Mouse (Mus musculus) myocyte (in vitro differentiated cells): ENCODE results near the gene Pax6. TPM values are rescaled to one million over a fixed set of nuclear protein-coding genes. Genes with fewer than 3 reads are reported as not detected.

Experiments used
- H3K27me3 ChIP-seq: one replicate; pipeline ENCODE4 v1.6.1; 2011; ENCODE audit not compliant: control insufficient read depth, insufficient read depth, insufficient read length
- H3K36me3 ChIP-seq: one replicate; pipeline ENCODE4 v1.6.1; 2011; ENCODE audit not compliant: control insufficient read depth, insufficient read depth
- H3K4me2 ChIP-seq: one replicate; pipeline ENCODE4 v1.6.1; 2011; ENCODE audit warnings: low read depth, control low read depth
- H3K4me3 ChIP-seq: one replicate; pipeline ENCODE4 v1.5.1; 2011; ENCODE audit warnings: mild to moderate bottlenecking, control low read depth, moderate library complexity
- H3K79me2 ChIP-seq: one replicate; pipeline ENCODE4 v1.6.1; 2011; ENCODE audit not compliant: control insufficient read depth, insufficient read depth
- H3ac ChIP-seq: one replicate; pipeline ENCODE4 v1.6.1; 2011; ENCODE audit not compliant: control insufficient read depth, insufficient read length
- CEBPB ChIP-seq: IDR thresholded peaks from 2 replicates; pipeline ENCODE4 v1.6.1; 2011; ENCODE audit warnings: mild to moderate bottlenecking, moderate library complexity; ENCODE audit not compliant: poor library complexity, insufficient read depth, severe bottlenecking
- E2F4 ChIP-seq: IDR thresholded peaks from one replicate; pipeline ENCODE4 v1.6.1; 2011; ENCODE audit warnings: mild to moderate bottlenecking, control low read depth, moderate library complexity; ENCODE audit not compliant: insufficient read depth
- MAX ChIP-seq: IDR thresholded peaks from one replicate; pipeline ENCODE4 v1.6.1; 2011; ENCODE audit warnings: low read depth, mild to moderate bottlenecking, control low read depth
- MYOD1 ChIP-seq, 3 experiments: IDR thresholded peaks; one replicate each; pipeline ENCODE4 v1.6.1; 2011; ENCODE audit warnings: control low read depth in 2 of 3, low read depth in 2 of 3, mild to moderate bottlenecking in 2 of 3, moderate library complexity in 1 of 3; ENCODE audit not compliant: insufficient read length in 2 of 3, control insufficient read depth in 1 of 3
- MYOG ChIP-seq, 3 experiments: IDR thresholded peaks; one replicate each; pipeline ENCODE4 v1.6.1; 2011; ENCODE audit warnings: control low read depth in 2 of 3, low read depth in 2 of 3, mild to moderate bottlenecking in 2 of 3; ENCODE audit not compliant: insufficient read length in 2 of 3, control insufficient read depth in 1 of 3, insufficient read depth in 1 of 3
- POLR2A ChIP-seq: IDR thresholded peaks from one replicate; pipeline ENCODE4 v1.6.1; 2011; ENCODE audit warnings: low read depth, mild to moderate bottlenecking, control low read depth, moderate library complexity; ENCODE audit not compliant: insufficient read length
- POLR2AphosphoS2 ChIP-seq: IDR thresholded peaks from one replicate; pipeline ENCODE4 v1.6.1; 2011; ENCODE audit warnings: low read depth, control low read depth; ENCODE audit not compliant: insufficient read length
- REST ChIP-seq: IDR thresholded peaks from one replicate; pipeline ENCODE4 v1.6.1; 2011; ENCODE audit warnings: mild to moderate bottlenecking, control low read depth, moderate library complexity; ENCODE audit not compliant: insufficient read depth, insufficient read length
- SRF ChIP-seq: IDR thresholded peaks from one replicate; pipeline ENCODE4 v1.6.1; 2011; ENCODE audit warnings: low read depth; ENCODE audit not compliant: control insufficient read depth, insufficient read length
- TCF12 ChIP-seq: IDR thresholded peaks from one replicate; pipeline ENCODE4 v1.6.1; 2011; ENCODE audit warnings: mild to moderate bottlenecking, control low read depth; ENCODE audit not compliant: poor library complexity, insufficient read depth, severe bottlenecking
- TCF3 ChIP-seq: IDR thresholded peaks from one replicate; pipeline ENCODE4 v1.6.1; 2011; ENCODE audit warnings: low read depth, control low read depth; ENCODE audit not compliant: insufficient read length
- USF1 ChIP-seq: IDR thresholded peaks from one replicate; pipeline ENCODE4 v1.6.1; 2011; ENCODE audit warnings: low read depth, mild to moderate bottlenecking, control low read depth, moderate library complexity
- polyA plus RNA-seq: library from polyadenylated mRNA; unstranded; fragments of >200 nt; fragmentation: generic; extraction: Trizol; gene quantifications from one replicate; pipeline ENCODE4 v1.2.1, GENCODE M21; 2012; ENCODE audit warnings: missing spikeins

Gene Pax6
- polyA plus RNA-seq, 1 experiment, result 0.37 TPM

DNA sequence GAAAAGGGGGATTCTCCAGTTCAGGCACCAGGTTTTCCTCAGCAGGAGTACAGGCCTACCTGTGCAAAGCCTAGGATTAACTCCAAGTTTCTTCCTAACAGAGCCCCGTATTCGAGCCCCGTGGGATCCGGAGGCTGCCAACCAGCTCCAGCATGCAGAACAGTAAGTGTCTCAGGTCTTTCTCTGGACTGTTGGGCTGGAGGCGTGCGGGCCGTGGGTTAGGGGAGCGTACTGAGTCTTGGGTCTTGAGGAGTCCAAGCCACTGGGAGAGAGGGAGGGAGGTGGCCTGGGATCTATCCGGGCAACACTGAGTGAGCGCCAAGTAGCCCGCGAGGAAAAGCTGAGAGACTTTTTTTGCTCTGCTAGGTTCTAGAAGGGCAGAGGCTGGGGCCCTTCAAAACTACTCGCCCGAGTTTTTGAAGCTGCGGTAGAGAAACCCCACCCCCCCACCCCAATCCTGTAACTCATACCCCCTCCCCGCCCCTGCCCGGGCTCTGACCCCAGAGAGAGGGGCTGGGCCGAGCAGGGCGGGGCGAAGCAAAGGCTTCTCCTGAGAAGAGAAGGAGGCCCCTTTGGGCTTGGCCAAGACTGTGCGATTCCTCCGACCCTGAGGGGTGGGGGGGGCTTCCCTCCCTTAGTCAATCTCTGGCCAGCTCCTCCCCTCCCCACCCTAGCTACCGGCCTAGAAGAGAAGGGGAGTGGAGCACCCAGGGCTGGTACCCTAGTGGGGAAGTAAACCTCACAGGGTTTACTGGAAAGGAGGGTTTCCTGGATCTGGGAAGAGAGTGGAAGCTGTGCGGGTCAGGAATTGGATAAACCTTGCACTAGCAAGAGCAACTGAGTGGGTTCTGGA is 11.7 kb downstream of the Pax6 start:
- Histone ChIP-seq H3K4me2 (no peak overlapping the region), H3K79me2 (no peaks in the 10 kb centered on the region), H3K4me3 (no peak overlapping the region), H3ac (no peak overlapping the region), H3K27me3 (peaks cover 7% of the 10 kb centered on the region), H3K36me3 (no peaks in the 10 kb centered on the region)
- TF ChIP-seq TCF3 (no peak), MYOD1 (IDR thresholded peaks at IDR 0.05; ENCODE audit: control insufficient read depth in 1 of 3, insufficient read length in 2 of 3, low read depth in 2 of 3) (no peak), MYOG (IDR thresholded peaks at IDR 0.05; ENCODE audit: control insufficient read depth in 1 of 3, insufficient read depth in 1 of 3, insufficient read length in 2 of 3, low read depth in 2 of 3) (no peak), MAX (no peak)

DNA sequence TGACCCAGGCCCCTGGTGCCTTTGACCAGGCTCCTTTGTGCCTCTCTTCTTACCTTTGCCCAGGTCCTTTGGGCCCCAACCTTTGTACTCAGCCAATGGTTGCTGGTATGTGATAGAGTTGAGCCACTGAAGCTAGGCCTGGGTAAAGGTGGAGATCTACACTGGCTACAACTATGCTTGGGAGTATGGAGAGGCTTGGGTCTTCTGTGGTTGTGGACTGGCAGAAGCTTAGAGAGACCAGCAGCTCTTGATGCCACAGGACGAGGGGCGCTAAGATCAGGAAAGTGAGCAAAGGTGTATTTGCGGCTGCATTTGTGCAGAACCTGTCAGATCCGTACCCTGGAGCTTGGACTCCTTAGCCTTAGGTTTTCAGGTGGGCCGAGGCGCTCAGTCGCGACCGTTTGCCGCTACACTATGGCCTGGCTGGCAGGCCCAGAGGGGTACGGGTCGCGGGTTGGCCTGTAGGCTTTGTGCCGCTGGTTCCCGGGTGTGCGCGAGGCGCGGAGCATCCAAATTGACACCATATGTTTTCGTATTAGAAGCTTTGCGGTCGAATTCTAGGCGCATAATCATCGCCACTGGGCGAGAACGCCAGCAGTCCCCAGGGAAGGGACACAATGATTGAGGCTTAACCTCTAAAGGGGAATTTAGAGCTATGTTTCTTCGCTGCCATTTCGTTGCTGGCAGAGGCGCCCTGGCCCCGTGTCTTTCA is 12.5 kb downstream of the Pax6 start:
- H3K27me3 ChIP-seq, result peaks cover 4% of the 10 kb centered on the region
- H3K4me3 ChIP-seq, result no peak overlapping the region
- no peaks in the 10 kb centered on the region for H3K36me3 ChIP-seq
- no peak for TF ChIP-seq TCF3
- TF ChIP-seq MAX, result no peak
- no peak for TF ChIP-seq USF1
- TF ChIP-seq E2F4, result no peak
- no peak overlapping the region for H3K4me2 ChIP-seq
- no peaks in the 10 kb centered on the region for H3K79me2 ChIP-seq
- no peak overlapping the region for H3ac ChIP-seq

DNA sequence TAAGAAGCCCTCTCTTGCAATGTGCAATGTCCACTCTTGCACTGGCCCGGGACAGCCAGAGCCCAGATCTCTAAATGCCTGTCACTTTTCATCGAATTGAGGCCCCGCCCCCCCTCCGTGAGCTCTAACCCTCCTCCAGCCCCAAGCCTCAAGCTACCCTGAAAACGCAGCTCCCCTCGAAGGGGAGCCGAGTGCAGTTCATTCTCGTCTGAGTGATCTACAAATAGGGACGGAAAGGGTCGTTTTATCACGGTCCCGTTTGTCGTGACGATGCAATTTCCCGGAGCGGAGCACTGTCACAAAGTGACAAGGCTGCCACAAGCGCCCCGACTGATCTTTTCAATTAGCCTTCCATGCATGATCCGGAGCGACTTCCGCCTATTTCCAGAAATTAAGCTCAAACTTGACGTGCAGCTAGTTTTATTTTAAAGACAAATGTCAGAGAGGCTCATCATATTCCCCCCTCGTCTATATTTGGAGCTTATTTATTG is 13.4 kb downstream of the Pax6 start:
- Histone ChIP-seq H3K4me3 (no peak overlapping the region), H3ac (no peak overlapping the region), H3K4me2 (peak overlapping the region; percentile 52), H3K79me2 (no peaks in the 10 kb centered on the region), H3K36me3 (no peaks in the 10 kb centered on the region), H3K27me3 (no peaks in the 10 kb centered on the region)
- no peak for TF ChIP-seq POLR2A
- TF ChIP-seq MYOG (IDR thresholded peaks at IDR 0.05; ENCODE audit: control insufficient read depth in 1 of 3, insufficient read depth in 1 of 3, insufficient read length in 2 of 3, low read depth in 2 of 3), result no peak
- TF ChIP-seq MAX, result no peak
- no peak for TF ChIP-seq SRF
- TF ChIP-seq MYOD1 (IDR thresholded peaks at IDR 0.05; ENCODE audit: control insufficient read depth in 1 of 3, insufficient read length in 2 of 3, low read depth in 2 of 3), result no peak
- TF ChIP-seq POLR2AphosphoS2, result no peak
- no peak for TF ChIP-seq REST
- TF ChIP-seq USF1, result no peak
- no peak for TF ChIP-seq TCF12
- TF ChIP-seq CEBPB, result no peak
- no peak for TF ChIP-seq TCF3
- TF ChIP-seq E2F4, result no peak

DNA sequence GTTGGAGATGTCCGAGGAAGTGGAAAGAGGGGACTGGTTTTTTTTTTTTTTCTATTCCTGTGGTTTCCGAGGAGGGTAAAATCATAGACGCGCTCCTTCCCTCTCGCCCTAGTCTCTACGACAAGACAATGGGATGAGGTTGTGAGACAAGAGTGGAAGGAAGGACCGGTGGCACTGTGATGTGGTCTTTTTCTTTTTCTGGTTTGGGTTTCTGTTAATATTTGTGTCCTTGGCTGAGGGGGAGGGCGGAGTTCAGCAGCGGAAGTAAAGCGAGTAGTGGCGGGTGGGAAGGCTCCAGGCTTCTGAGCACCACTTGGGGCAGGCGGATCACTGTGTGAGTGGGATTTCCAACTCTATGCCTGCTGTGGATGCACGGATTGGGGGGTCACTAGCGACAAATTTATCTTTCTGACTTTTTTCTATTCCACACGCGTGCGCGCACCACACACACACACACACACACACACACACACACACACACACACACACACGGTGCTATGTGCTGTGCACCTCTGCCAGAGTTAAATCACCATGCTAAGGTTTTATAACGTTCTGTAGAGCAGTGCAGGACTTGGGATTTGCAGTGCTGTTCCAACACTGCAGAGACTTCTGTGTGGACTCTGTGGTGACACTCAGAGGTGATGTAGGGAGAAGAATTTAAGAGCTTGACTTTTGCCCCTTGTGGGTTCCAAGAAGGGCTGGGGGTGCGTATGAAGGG is 14.1 kb downstream of the Pax6 start:
- Histone ChIP-seq H3K4me3 (no peak overlapping the region), H3ac (no peak overlapping the region), H3K79me2 (no peaks in the 10 kb centered on the region), H3K4me2 (peak overlapping the region; percentile 52), H3K36me3 (no peaks in the 10 kb centered on the region), H3K27me3 (no peaks in the 10 kb centered on the region)
- TF ChIP-seq E2F4, result no peak
- no peak for TF ChIP-seq REST
- TF ChIP-seq SRF, result no peak
- TF ChIP-seq TCF12, result no peak
- TF ChIP-seq CEBPB, result no peak
- no peak for TF ChIP-seq MYOD1 (IDR thresholded peaks at IDR 0.05; ENCODE audit: control insufficient read depth in 1 of 3, insufficient read length in 2 of 3, low read depth in 2 of 3)
- TF ChIP-seq TCF3, result no peak
- no peak for TF ChIP-seq POLR2A
- TF ChIP-seq MAX, result no peak
- TF ChIP-seq USF1, result no peak
- TF ChIP-seq POLR2AphosphoS2, result no peak
- TF ChIP-seq MYOG (IDR thresholded peaks at IDR 0.05; ENCODE audit: control insufficient read depth in 1 of 3, insufficient read depth in 1 of 3, insufficient read length in 2 of 3, low read depth in 2 of 3), result no peak
